Mouse (Mus musculus) mature B cell (primary cell): Measurements from ENCODE around the gene Ifnz.
"Not testable (repeated sequence)": the region's sequence is repeated elsewhere in the genome, so short reads cannot be mapped to it uniquely, and the experiment has no call there.

Experiments
- in situ Hi-C: fragments of 300-500 bp; cut with MboI; formaldehyde crosslinking; loops from 2 replicates; pipeline ENCODE4 v1.14.3; 2019

Ifnz gene

DNA sequence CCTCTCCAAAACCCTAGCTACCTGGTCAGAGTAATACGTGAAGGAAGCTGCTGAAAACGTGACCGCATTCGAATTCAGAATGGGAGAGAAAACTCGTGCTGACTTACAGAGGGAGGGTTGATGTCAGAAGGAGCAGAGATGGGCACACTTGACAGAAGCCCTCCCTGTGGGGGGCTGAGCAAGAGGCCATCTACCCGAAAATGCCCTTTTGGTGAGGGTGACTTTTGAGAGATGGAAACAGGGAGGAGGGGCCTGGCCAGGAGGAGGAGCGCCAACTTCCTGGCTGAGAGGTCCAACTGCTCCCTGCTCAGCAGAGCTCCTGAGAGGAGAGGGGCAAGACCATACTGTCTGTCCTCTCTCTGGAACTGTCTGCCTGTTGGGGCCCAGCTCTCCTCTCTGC, at the start of gene Ifnz:
Gene Ifnz (plus strand): TSS at position 301 of the 400 bp plus-strand sequence.
- in situ Hi-C loops = not testable (repeated sequence)

DNA sequence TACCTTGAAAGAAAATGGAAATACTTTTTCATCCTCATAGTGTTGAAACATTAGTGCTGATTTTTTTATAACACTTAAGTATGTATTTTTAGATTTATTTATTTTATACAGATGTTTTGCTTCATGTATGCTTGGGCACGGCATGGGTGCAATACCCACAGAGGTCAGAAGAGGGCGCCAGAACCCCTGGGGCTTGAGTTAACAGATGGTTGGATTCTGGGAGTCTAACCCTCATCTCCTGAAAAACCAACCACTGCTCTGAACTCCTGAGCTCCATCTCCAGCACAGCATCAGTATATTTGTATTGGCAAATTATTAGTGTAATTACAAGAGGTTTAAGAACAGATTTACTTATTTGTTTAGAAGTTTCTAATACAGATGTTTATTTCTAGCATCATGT, 43.5 kb upstream of the Ifnz start:
- in situ Hi-C loops = loop anchor here (25.0 kb wide), 2 partner anchors 124 to 574 kb away; partner anchors contain the start of genes Cdkn2b and Ifna1

DNA sequence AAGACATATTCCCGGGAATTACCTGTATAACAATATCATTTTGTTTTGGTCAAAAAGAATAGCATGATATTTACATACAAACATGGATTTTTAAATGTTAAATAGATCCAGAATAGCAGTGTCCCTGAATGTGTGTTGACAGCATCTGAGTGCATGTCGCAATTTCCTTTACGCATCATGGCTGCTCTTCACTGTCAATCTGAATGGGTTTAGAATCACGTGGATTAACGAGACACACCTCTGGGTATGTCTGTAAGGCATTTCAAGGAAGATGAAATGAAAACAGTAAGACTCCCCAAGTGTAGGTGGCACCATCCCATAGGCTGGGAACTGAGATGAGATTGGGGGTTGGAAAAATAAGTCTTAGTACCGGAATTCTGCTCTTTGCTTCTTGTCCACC, 42.9 kb upstream of the Ifnz start:
- in situ Hi-C loops = loop anchor here (25.0 kb wide), 2 partner anchors 123 to 573 kb away; partner anchors contain the start of genes Cdkn2b and Ifna1

DNA sequence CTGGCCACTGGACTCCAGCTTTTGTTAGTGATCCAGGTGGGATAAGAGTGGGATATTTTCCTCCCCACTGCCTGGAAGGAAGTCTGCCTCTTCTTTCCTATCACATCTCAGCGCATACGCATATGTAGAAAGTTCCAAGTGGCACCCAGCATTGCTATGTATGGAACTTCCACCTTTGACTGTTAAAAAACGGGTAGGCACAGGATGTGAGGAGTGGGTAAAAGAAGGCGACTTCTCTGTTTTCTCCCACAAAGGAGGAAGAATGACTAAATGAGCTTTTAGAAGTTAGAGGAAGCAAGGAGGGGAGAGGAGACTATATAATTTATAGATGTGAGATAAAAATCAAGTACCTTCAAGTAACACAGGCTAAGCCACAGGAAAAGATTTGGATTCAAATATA, 40.5 kb upstream of the Ifnz start:
- in situ Hi-C loops = loop anchor here (25.0 kb wide), 2 partner anchors 121 to 571 kb away; partner anchors contain the start of genes Cdkn2b and Ifna1

DNA sequence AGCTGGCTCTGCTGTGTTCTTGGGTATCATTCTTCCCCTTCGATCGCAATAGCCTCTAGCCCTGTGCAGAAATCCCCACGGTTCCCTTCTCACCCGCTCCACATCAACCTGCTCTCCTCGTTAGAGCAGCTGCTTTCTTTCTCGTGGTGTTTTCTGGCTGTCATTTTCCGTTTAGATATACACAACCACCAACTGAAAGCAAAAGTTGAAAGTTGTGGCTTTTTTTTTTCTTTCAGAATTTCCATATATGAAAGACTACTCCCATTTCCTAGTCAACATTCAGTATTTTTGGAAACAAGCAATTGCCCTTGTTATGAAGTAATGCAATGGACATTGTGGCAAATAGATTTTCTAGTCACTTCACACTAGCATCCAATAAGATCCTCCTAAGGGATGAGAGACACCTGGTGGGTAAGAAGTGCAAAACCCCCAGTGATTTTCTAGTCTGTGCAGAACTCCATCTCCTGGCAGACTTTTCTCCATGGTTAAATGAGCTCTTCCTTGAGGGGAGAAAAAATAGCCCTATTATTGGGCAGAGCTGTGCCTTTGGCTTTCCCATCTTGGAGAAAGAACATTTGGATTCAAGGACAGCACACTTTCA, 39.1 kb upstream of the Ifnz start:
- in situ Hi-C loops = loop anchor here (25.0 kb wide), 2 partner anchors 119 to 569 kb away; partner anchors contain the start of genes Cdkn2b and Ifna1

DNA sequence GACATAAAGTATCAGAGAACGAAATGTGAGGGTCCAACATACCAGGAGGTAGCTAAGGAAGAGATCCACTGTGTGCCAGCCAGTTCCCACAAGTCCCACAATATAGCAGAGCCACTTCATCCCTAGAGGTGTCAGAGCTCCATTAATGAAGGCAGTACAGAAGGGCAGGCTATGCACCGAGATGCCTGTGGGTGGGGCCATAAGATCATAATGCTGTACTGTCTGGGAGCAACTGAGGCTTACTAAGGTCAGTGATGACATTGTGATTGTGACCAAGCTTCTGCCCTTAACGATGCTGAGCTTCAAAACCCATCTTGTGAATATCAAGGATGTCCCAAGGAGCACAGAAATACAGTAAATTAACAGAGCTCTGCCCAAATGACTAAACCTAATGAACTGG, 37.7 kb upstream of the Ifnz start:
- in situ Hi-C loops = loop anchor here (25.0 kb wide), 2 partner anchors 118 to 568 kb away; partner anchors contain the start of genes Cdkn2b and Ifna1

DNA sequence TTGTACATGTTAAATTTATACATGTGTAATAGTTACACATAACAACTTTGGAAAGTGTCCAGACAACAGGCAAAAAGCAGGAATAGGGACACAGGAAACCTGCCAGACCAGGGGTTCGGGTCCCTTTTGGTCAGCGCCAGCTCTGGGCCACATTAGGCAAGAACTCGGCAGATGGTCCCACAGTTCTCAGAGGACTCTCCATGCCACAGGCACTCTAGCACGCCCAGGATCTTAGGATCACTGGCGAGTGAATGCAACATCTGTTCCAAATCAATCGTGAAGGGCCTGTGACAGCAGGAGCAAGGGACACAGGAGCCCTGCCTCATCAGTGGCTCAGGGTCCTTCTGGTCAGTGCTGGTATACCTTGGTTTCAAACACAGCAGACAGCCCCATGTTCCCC, 32.0 kb upstream of the Ifnz start:
- in situ Hi-C loops = loop anchor here (25.0 kb wide), 2 partner anchors 112 to 562 kb away; partner anchors contain the start of genes Cdkn2b and Ifna1

DNA sequence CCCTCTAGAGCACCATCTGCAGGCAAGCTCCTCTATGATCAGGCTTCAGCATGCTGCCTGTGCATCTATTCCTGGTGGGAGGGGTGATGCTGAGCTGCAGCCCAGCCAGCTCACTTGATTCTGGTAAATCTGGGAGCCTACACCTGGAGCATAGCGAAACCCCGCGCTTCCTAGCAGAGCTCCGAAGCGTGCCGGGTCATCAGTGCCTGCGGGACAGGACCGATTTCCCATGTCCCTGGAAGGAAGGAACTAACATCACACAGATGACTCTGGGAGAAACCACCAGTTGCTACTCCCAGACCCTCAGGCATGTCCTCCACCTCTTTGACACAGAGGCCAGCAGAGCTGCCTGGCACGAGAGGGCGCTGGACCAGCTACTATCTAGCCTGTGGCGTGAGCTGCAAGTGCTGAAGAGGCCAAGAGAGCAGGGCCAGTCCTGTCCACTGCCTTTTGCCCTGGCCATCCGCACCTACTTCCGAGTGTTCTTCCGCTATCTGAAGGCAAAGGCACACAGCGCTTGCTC, 27.1 kb upstream of the Ifnz start, which contains the start of gene Gm13271:
Gene Gm13271 (plus strand): TSS at position 51 of the 523 bp plus-strand sequence.
- in situ Hi-C loops = not testable (repeated sequence)

DNA sequence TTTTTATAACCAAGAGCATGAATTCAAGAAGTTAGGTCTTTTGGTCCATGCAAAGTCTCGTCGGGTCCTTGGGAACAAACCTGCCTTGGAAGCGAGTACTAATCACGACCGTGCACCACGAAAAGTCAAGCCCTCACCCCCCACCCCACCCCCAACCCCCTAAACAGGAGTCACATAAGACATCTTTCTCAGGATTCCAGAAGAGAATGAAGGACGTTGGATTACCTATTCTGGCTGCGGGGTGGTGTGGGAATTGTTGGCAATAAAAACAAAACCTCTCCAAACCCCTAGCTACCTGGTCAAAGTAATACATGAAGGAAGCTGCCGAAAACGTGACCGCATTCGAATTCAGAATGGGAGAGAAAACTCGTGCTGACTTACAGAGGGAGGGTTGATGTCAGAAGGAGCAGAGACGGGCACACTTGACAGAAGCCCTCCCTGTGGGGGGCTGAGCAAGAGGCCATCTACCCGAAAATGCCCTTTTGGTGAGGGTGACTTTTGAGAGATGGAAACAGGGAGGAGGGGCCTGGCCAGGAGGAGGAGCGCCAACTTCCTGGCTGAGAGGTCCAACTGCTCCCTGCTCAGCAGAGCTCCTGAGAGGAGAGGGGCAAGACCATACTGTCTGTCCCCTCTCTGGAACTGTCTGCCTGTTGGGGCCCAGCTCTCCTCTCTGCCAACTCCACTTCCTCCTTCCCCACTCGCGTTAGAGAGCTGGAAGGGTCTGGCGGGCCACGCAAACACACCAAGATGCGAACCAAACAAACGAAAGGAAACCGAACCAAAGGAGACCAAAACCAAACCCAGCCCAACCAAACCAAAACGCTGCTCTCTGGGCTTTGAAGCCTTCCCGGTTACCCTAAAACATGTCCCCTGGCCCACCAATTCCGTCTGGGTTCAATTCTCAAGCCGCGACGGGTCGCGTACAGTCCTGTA, 25.1 kb upstream of the Ifnz start:
- in situ Hi-C loops = not testable (repeated sequence)

DNA sequence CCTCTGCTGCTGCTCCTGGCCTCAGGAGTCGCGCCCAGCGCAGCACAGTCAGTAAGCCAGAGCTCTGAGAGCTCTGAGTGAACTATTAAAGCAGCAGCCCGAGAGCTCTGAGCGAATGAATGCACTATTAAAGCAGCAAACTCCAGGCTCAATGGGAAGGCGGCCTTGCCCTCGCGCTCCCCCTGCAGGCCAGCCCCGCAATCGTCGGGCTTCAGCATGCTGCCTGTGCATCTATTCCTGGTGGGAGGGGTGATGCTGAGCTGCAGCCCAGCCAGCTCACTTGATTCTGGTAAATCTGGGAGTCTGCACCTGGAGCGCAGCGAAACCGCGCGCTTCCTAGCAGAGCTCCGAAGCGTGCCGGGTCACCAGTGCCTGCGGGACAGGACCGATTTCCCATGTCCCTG, 24.3 kb upstream of the Ifnz start:
- in situ Hi-C loops = not testable (repeated sequence)

DNA sequence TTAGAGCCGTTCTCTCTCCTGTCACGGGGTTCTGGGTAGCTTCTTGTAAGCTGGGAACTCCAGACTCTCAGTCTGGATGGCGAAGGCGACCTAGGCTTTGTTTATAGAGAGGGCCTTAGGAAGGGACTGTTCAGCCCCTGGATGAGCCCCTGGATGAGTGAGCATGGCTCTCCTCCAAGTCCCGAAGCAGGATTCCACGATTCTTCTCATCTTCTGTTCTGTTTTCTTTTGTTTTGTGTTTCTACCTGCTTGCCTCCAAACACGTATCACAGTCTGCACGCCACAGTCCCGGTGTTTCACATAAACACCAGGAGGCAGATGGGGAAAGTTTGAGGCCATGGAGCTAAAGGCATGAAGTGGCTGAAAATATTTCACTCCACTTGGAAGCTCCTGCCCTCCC, 23.2 kb upstream of the Ifnz start:
- in situ Hi-C loops = not testable (repeated sequence)

DNA sequence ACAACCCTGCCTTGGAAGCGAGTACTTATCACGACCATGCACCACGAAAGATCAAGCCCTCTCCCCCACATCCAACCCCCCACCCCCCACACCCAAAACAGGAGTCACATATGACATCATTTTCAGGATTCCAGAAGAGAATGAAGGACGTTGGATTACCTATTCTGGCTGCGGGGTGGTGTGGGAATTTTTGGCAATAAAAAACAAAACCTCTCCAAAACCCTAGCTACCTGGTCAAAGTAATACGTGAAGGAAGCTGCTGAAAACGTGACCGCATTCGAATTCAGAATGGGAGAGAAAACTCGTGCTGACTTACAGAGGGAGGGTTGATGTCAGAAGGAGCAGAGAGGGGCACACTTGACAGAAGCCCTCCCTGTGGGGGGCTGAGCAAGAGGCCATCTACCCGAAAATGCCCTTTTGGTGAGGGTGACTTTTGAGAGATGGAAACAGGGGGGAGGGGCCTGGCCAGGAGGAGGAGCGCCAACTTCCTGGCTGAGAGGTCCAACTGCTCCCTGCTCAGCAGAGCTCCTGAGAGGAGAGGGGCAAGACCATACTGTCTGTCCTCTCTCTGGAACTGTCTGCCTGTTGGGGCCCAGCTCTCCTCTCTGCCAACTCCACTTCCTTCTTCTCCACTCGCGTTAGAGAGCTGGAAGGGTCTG, 22.2 kb upstream of the Ifnz start, which contains the start of gene Gm13283:
Gene Gm13283 (plus strand): TSS at position 510 of the 659 bp plus-strand sequence.
- in situ Hi-C loops = not testable (repeated sequence)

DNA sequence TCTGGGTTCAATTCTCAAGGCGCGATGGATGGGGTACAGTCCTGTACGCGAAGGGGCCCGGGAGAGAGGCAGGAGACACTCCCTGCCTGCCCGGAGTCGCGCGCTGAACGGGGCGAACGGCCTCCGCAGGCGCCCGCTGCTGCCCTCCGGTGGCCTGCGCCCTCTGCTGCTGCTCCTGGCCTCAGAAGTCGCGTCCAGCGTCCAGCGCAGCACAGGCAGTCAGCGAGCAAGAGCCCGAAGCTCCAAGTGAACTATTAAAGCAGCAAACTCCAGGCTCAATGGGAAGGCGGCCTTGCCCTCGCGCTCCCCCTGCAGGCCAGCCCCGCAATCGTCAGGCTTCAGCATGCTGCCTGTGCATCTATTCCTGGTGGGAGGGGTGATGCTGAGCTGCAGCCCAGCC, 21.5 kb upstream of the Ifnz start:
- in situ Hi-C loops = not testable (repeated sequence)

DNA sequence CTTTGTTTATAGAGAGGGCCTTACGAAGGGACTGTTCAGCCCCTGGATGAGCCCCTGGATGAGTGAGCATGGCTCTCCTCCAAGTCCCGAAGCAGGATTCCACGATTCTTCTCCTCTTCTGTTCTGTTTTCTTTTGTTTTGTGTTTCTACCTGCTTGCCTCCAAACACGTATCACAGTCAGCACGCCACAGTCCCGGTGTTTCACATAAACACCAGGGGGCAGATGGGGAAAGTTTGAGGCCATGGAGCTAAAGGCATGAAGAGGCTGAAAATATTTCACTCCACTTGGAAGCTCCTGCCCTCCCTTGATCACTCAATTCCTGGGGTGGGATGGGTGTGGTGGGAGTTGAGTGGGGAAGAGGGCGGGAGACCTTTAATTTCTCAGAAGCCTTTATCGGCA, 20.2 kb upstream of the Ifnz start:
- in situ Hi-C loops = not testable (repeated sequence)

DNA sequence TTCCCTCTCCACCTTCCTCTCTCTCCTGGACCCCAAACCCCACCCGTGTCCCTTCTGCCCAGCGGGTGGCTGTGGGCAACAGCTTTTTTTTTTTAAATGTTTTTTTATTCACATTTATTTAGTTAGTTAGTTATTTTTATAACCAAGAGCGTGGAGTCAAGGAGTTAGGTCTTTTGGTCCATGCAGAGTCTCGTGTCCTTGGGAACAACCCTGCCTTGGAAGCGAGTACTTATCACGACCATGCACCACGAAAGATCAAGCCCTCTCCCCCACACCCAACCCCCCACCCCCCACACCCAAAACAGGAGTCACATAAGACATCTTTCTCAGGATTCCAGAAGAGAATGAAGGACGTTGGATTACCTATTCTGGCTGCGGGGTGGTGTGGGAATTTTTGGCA, 19.6 kb upstream of the Ifnz start:
- in situ Hi-C loops = not testable (repeated sequence)

DNA sequence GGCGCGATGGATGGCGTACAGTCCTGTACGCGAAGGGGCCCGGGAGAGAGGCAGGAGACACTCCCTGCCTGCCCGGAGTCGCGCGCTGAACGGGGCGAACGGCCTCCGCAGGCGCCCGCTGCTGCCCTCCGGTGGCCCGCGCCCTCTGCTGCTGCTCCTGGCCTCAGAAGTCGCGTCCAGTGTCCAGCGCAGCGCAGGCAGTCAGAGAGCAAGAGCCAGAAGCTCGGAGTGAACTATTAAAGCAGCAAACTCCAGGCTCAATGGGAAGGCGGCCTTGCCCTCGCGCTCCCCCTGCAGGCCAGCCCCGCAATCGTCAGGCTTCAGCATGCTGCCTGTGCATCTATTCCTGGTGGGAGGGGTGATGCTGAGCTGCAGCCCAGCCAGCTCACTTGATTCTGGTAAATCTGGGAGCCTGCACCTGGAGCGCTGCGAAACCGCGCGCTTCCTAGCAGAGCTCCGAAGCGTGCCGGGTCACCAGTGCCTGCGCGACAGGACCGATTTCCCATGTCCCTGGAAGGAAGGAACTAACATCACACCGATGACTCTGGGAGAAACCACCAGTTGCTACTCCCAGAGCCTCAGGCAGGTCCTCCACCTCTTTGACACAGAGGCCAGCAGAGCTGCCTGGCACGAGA, 18.4 kb upstream of the Ifnz start:
- in situ Hi-C loops = not testable (repeated sequence)

DNA sequence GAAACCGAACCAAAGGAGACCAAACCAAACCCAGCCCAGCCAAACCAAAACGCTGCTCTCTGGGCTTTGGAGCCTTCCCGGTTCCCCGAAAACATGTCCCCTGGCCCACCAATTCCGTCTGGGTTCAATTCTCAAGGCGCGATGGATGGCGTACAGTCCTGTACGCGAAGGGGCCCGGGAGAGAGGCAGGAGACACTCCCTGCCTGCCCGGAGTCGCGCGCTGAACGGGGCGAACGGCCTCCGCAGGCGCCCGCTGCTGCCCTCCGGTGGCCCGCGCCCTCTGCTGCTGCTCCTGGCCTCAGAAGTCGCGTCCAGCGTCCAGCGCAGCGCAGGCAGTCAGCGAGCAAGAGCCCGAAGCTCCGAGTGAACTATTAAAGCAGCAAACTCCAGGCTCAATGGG, 8.4 kb upstream of the Ifnz start, which contains the start of gene Gm13290:
Gene Gm13290 (plus strand): TSS at position 301 of the 400 bp plus-strand sequence.
- in situ Hi-C loops = not testable (repeated sequence)

DNA sequence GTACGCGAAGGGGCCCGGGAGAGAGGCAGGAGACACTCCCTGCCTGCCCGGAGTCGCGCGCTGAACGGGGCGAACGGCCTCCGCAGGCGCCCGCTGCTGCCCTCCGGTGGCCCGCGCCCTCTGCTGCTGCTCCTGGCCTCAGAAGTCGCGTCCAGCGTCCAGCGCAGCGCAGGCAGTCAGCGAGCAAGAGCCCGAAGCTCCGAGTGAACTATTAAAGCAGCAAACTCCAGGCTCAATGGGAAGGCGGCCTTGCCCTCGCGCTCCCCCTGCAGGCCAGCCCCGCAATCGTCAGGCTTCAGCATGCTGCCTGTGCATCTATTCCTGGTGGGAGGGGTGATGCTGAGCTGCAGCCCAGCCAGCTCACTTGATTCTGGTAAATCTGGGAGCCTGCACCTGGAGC, 5.3 kb upstream of the Ifnz start, which contains the start of gene Gm13289:
Gene Gm13289 (plus strand): TSS at position 301 of the 400 bp plus-strand sequence.
- in situ Hi-C loops = not testable (repeated sequence)

DNA sequence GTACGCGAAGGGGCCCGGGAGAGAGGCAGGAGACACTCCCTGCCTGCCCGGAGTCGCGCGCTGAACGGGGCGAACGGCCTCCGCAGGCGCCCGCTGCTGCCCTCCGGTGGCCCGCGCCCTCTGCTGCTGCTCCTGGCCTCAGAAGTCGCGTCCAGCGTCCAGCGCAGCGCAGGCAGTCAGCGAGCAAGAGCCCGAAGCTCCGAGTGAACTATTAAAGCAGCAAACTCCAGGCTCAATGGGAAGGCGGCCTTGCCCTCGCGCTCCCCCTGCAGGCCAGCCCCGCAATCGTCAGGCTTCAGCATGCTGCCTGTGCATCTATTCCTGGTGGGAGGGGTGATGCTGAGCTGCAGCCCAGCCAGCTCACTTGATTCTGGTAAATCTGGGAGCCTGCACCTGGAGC, 2.4 kb upstream of the Ifnz start, which contains the start of gene Gm13272:
Gene Gm13272 (plus strand): TSS at position 301 of the 400 bp plus-strand sequence.
- in situ Hi-C loops = not testable (repeated sequence)

DNA sequence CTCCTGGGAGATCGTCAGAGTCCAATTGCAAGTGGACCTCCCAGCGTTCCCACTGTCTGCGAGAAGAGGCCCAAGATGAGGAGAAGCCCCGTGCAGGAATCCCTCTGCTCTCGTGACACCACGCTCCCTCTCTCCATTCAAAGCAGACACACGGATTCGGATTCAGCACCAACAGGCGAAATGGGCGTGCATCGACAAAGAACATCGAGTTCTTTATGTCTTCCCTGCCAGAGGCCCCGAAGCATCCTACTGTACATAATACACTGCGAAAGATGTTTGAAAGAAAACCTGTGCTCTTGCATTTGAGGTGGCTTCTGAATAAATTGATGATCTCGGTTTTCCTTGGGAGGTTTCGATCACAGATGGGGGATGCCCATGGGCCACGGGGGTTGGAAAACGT, 1.6 kb upstream of the Ifnz start:
- in situ Hi-C loops = not testable (repeated sequence)

DNA sequence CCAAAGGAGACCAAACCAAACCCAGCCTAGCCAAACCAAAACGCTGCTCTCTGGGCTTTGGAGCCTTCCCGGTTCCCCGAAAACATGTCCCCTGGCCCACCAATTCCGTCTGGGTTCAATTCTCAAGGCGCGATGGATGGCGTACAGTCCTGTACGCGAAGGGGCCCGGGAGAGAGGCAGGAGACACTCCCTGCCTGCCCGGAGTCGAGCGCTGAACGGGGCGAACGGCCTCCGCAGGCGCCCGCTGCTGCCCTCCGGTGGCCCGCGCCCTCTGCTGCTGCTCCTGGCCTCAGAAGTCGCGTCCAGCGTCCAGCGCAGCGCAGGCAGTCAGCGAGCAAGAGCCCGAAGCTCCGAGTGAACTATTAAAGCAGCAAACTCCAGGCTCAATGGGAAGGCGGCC, 404 bp downstream of the Ifnz start:
- in situ Hi-C loops = not testable (repeated sequence)
